Mouse (Mus musculus): ENCODE data around the gene Map2k6. TPM values are rescaled to one million over a fixed set of nuclear protein-coding genes. Genes with fewer than 3 reads are reported as not detected.

The Map2k6 gene
- total and polyA plus RNA-seq, 3 experiments: 1.9 to 3.2 TPM; not detected in 1

- no peaks in the 10 kb centered on the region for H3K9me3 ChIP-seq (replicated peaks; ENCODE audit: insufficient read depth, low read length)
- H3K27me3 ChIP-seq (ENCODE audit: control insufficient read depth in 1 of 2, insufficient read depth in 2 of 2, low read length in 2 of 2): no peaks in the 10 kb centered on the region
- H3K79me2 ChIP-seq (ENCODE audit: control insufficient read depth, insufficient read depth, low read length, poor library complexity): no peaks in the 10 kb centered on the region
- peaks cover 0 to 3% of the 10 kb centered on the region in 2 experiments; a peak in 2 of 4 replicates for H3K36me3 ChIP-seq (ENCODE audit: control insufficient read depth in 1 of 2, insufficient read depth in 2 of 2, low read length in 2 of 2)
- TF ChIP-seq POLR2AphosphoS2 (IDR thresholded peaks at IDR 0.05; ENCODE audit: low read length): no peak
- no peak for TF ChIP-seq GATA1 (IDR thresholded peaks at IDR 0.05; ENCODE audit: low read depth, low read length)
- no peak for TF ChIP-seq TAL1 (IDR thresholded peaks at IDR 0.05; ENCODE audit: low read length)
- TF ChIP-seq MYC (IDR thresholded peaks at IDR 0.05; ENCODE audit: low read depth, low read length): no peak
- no peak for TF ChIP-seq USF2 (IDR thresholded peaks at IDR 0.05; ENCODE audit: borderline replicate concordance in 1 of 2, insufficient read depth in 1 of 2, low read depth in 1 of 2, low read length in 2 of 2)
- no peak for TF ChIP-seq MYB (IDR thresholded peaks at IDR 0.05; ENCODE audit: low read depth, low read length)
- no peak for TF ChIP-seq EP300 (IDR thresholded peaks at IDR 0.05; ENCODE audit: low read depth in 1 of 2, low read length in 2 of 2)
- TF ChIP-seq MAX (IDR thresholded peaks at IDR 0.05; ENCODE audit: low read length): no peak
- TF ChIP-seq MEF2A (IDR thresholded peaks at IDR 0.05; ENCODE audit: extremely low read depth, insufficient replicate concordance, low read depth, low read length, poor library complexity, severe bottlenecking): no peak
- no peak for TF ChIP-seq CHD1 (IDR thresholded peaks at IDR 0.05; ENCODE audit: low read depth, low read length)
- H3K9ac ChIP-seq (ENCODE audit: control insufficient read depth, low read depth, low read length, poor library complexity, severe bottlenecking): no peak overlapping the region
- no peaks in the 10 kb centered on the region for H3K4me1 ChIP-seq (ENCODE audit: control insufficient read depth in 1 of 2, insufficient read depth in 2 of 2, low read length in 2 of 2)
- H3K4me3 ChIP-seq (ENCODE audit: control insufficient read depth in 1 of 2, insufficient read depth in 1 of 2, low read depth in 2 of 2, low read length in 2 of 2): no peak overlapping the region
- no peak for DNase-seq (ENCODE audit: low read depth, low spot score)
- H3K27ac ChIP-seq (ENCODE audit: control insufficient read depth, low read depth, low read length): no peak overlapping the region
Observed at GRCm38 (mm10) chr11:110534856-110535255, 135.9 kb downstream of the Map2k6 start.

DNA sequence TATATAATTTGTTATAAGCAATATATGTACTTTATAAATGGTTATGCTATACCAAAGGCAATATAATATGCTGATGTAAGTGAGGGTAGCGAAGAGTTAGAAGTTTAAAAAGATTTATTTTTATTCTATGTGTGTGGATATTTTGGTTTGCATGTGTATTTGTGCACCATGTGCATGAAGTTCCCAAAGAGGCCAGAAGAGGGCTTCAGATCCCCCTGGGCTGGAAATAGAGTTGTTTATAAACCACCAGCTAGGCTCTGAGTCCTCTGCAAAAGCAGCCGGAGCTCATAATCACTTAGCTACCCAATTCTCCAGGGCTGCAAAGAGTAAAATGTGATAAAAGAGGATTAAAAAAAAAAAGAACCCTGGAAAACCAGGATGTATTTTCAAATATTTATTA is 137.6 kb downstream of the Map2k6 start:
- Histone ChIP-seq H3K9me3 (replicated peaks; ENCODE audit: insufficient read depth, low read length) (no peaks in the 10 kb centered on the region), H3K79me2 (ENCODE audit: control insufficient read depth, insufficient read depth, low read length, poor library complexity) (no peaks in the 10 kb centered on the region), H3K4me3 (ENCODE audit: control insufficient read depth in 1 of 2, insufficient read depth in 1 of 2, low read depth in 2 of 2, low read length in 2 of 2) (no peak overlapping the region), H3K27me3 (ENCODE audit: control insufficient read depth in 1 of 2, insufficient read depth in 2 of 2, low read length in 2 of 2) (no peaks in the 10 kb centered on the region), H3K27ac (ENCODE audit: control insufficient read depth, low read depth, low read length) (no peak overlapping the region), H3K4me1 (ENCODE audit: control insufficient read depth in 1 of 2, insufficient read depth in 2 of 2, low read length in 2 of 2) (no peaks in the 10 kb centered on the region), H3K9ac (ENCODE audit: control insufficient read depth, low read depth, low read length, poor library complexity, severe bottlenecking) (no peak overlapping the region), H3K36me3 (ENCODE audit: control insufficient read depth in 1 of 2, insufficient read depth in 2 of 2, low read length in 2 of 2) (peaks cover 0 to 3% of the 10 kb centered on the region in 2 experiments; a peak in 2 of 4 replicates)
- peak; percentile 53 for DNase-seq (ENCODE audit: low read depth, low spot score)
- TF ChIP-seq SMC3 (IDR thresholded peaks at IDR 0.05; ENCODE audit: low read depth, low read length) (peak; percentile 49), UBTF (IDR thresholded peaks at IDR 0.05; ENCODE audit: borderline replicate concordance, insufficient read depth, low read depth, low read length) (no peak), RAD21 (IDR thresholded peaks at IDR 0.05; ENCODE audit: low read depth, low read length) (peak; percentile 19), CTCF (IDR thresholded peaks at IDR 0.05 in 2 of 3, conservative IDR thresholded peaks at IDR 0.05 in 1 of 3; ENCODE audit: control insufficient read depth in 1 of 3, insufficient read depth in 1 of 3, low read depth in 2 of 3, low read length in 3 of 3, poor library complexity in 1 of 3, severe bottlenecking in 1 of 3) (peak in 2 of 3 experiments; percentile 36 to 55; a peak in 4 of 6 replicates)

- H3K4me1 ChIP-seq (ENCODE audit: control insufficient read depth in 1 of 2, insufficient read depth in 2 of 2, low read length in 2 of 2): no peaks in the 10 kb centered on the region
- H3K27me3 ChIP-seq (ENCODE audit: control insufficient read depth in 1 of 2, insufficient read depth in 2 of 2, low read length in 2 of 2): no peaks in the 10 kb centered on the region
- H3K27ac ChIP-seq (ENCODE audit: control insufficient read depth, low read depth, low read length): no peak overlapping the region
- peak overlapping the region; percentile 49 for H3K9ac ChIP-seq (ENCODE audit: control insufficient read depth, low read depth, low read length, poor library complexity, severe bottlenecking)
- H3K4me3 ChIP-seq (ENCODE audit: control insufficient read depth in 1 of 2, insufficient read depth in 1 of 2, low read depth in 2 of 2, low read length in 2 of 2): peak overlapping the region; percentile 31 to 59
- H3K9me3 ChIP-seq (replicated peaks; ENCODE audit: insufficient read depth, low read length): no peaks in the 10 kb centered on the region
- DNase-seq (ENCODE audit: low read depth, low spot score): peak; percentile 93
- H3K79me2 ChIP-seq (ENCODE audit: control insufficient read depth, insufficient read depth, low read length, poor library complexity): no peaks in the 10 kb centered on the region
- peaks cover 0 to 3% of the 10 kb centered on the region in 2 experiments; a peak in 2 of 4 replicates for H3K36me3 ChIP-seq (ENCODE audit: control insufficient read depth in 1 of 2, insufficient read depth in 2 of 2, low read length in 2 of 2)
- peak; percentile 83 for TF ChIP-seq ZC3H11A (IDR thresholded peaks at IDR 0.05; ENCODE audit: low read depth, low read length)
- no peak for TF ChIP-seq EP300 (IDR thresholded peaks at IDR 0.05; ENCODE audit: low read depth in 1 of 2, low read length in 2 of 2)
- no peak for TF ChIP-seq MEF2A (IDR thresholded peaks at IDR 0.05; ENCODE audit: extremely low read depth, insufficient replicate concordance, low read depth, low read length, poor library complexity, severe bottlenecking)
- TF ChIP-seq NRF1 (IDR thresholded peaks at IDR 0.05; ENCODE audit: insufficient read depth, low read depth, low read length, poor library complexity, severe bottlenecking): 0 out of 2 replicates have a peak, but pooled peaks have one; percentile 21
- TF ChIP-seq E2F4 (IDR thresholded peaks at IDR 0.05; ENCODE audit: borderline replicate concordance, low read depth, low read length): no peak
- TF ChIP-seq GATA1 (IDR thresholded peaks at IDR 0.05; ENCODE audit: low read depth, low read length): no peak
- TF ChIP-seq MAZ (IDR thresholded peaks at IDR 0.05; ENCODE audit: low read depth, low read length): no peak
- TF ChIP-seq MXI1 (IDR thresholded peaks at IDR 0.05; ENCODE audit: low read depth, low read length): no peak
- TF ChIP-seq ZNF384 (IDR thresholded peaks at IDR 0.05; ENCODE audit: low read depth, low read length): no peak
- no peak for TF ChIP-seq GABPA (IDR thresholded peaks at IDR 0.05; ENCODE audit: low read depth, low read length)
- peak; percentile 65 to 97 (median 74) for TF ChIP-seq CTCF (IDR thresholded peaks at IDR 0.05 in 2 of 3, conservative IDR thresholded peaks at IDR 0.05 in 1 of 3; ENCODE audit: control insufficient read depth in 1 of 3, insufficient read depth in 1 of 3, low read depth in 2 of 3, low read length in 3 of 3, poor library complexity in 1 of 3, severe bottlenecking in 1 of 3)
- no peak for TF ChIP-seq KAT2A (conservative IDR thresholded peaks at IDR 0.05; ENCODE audit: low read depth, low read length)
- peak; percentile 24; the same call in 1 of the 2 replicates for TF ChIP-seq SIN3A (IDR thresholded peaks at IDR 0.05; ENCODE audit: low read length)
- TF ChIP-seq ELF1 (IDR thresholded peaks at IDR 0.05; ENCODE audit: low read depth, low read length): no peak
- TF ChIP-seq SMC3 (IDR thresholded peaks at IDR 0.05; ENCODE audit: low read depth, low read length): peak; percentile 92
- TF ChIP-seq TAL1 (IDR thresholded peaks at IDR 0.05; ENCODE audit: low read length): no peak
Observed at GRCm38 (mm10) chr11:110537602-110538001, 138.7 kb downstream of the Map2k6 start.

All from MEL (cell line).